Mouse (Mus musculus) megakaryocyte, embryonic 14.5 days (primary cell): ENCODE results near the gene Pik3r4. TPM values are rescaled to one million over a fixed set of nuclear protein-coding genes. Genes with fewer than 3 reads are reported as not detected.

ENCODE experiments used
- H3K27me3 ChIP-seq: replicated peaks from 2 replicates; pipeline ENCODE3; 2012; ENCODE audit warnings: inconsistent platforms
- H3K36me3 ChIP-seq: replicated peaks from 2 replicates; pipeline ENCODE3; 2012; ENCODE audit warnings: low read length, inconsistent platforms, mixed read lengths
- H3K4me1 ChIP-seq: 2 replicates; pipeline ENCODE4 v1.6.1; 2012; ENCODE audit warnings: inconsistent platforms
- H3K4me3 ChIP-seq: replicated peaks from 2 replicates; pipeline ENCODE3; 2012; ENCODE audit warnings: moderate library complexity, mild to moderate bottlenecking, inconsistent platforms
- H3K9me3 ChIP-seq: 2 replicates; pipeline ENCODE4 v1.6.1; 2012; ENCODE audit warnings: inconsistent platforms
- FLI1 ChIP-seq: IDR thresholded peaks from 2 replicates; pipeline ENCODE4 v1.6.1; 2012; ENCODE audit warnings: low read length, inconsistent platforms, mixed read lengths
- GATA1 ChIP-seq: IDR thresholded peaks from 3 replicates; pipeline ENCODE4 v1.6.1; 2012; ENCODE audit warnings: mixed read lengths, low read length, inconsistent platforms, borderline replicate concordance
- polyA plus RNA-seq: library from polyadenylated mRNA; stranded (reverse); fragments of >175 nt; gene quantifications from 2 replicates; pipeline ENCODE4 v1.2.3, GENCODE M21; 2012; ENCODE audit warnings: low replicate concordance; ENCODE audit not compliant: insufficient read depth

Pik3r4 gene
- polyA plus RNA-seq, 1 experiment: 2.3 TPM

DNA sequence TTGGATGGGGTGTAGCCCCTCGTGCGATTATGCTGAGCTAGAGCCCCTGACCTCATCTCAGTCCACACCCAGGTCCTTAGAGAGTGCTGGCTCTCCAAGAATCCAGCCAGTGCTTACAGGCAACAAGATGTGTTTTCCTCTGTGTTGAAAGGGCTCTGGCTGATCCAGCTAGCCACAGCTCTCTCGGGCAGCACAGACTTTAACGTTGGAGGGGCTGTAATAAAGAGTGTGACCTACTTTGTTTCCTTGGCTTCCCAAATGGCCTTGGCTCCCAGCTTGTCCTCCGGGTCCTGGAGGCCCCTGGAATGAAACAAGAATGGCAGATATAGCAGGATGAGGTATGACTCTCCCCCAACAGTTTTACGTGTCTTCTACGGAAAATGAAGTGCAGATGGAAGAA lies 89.2 kb downstream of the Pik3r4 start:
- Histone ChIP-seq H3K4me3 (no peak overlapping the region), H3K27me3 (no peaks in the 10 kb centered on the region), H3K36me3 (no peaks in the 10 kb centered on the region), H3K4me1 (no peaks in the 10 kb centered on the region), H3K9me3 (no peaks in the 10 kb centered on the region)
- no peak for TF ChIP-seq GATA1
- no peak for TF ChIP-seq FLI1

DNA sequence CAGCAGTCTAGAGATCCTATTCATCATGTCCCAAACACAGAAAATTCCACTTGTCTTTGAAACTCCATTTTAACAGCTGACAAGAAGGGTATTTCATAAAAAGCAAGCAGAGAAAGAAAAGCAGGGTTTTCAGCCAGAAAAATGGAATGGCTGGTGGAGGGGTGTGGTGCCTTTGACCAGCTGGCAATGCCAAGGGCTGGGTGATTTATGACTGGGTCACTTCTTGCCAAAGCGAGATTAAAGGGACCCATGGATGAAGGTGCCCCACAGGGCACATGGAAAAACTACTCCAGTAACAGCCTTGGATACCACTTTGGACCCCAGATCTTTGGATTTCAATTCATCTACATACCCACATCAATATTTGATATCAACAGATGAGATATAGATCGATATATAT lies 91.9 kb downstream of the Pik3r4 start:
- no peaks in the 10 kb centered on the region for H3K36me3 ChIP-seq
- H3K4me3 ChIP-seq: no peak overlapping the region
- no peaks in the 10 kb centered on the region for H3K9me3 ChIP-seq
- H3K27me3 ChIP-seq: no peaks in the 10 kb centered on the region
- no peaks in the 10 kb centered on the region for H3K4me1 ChIP-seq
- TF ChIP-seq FLI1: no peak
- TF ChIP-seq GATA1: no peak

DNA sequence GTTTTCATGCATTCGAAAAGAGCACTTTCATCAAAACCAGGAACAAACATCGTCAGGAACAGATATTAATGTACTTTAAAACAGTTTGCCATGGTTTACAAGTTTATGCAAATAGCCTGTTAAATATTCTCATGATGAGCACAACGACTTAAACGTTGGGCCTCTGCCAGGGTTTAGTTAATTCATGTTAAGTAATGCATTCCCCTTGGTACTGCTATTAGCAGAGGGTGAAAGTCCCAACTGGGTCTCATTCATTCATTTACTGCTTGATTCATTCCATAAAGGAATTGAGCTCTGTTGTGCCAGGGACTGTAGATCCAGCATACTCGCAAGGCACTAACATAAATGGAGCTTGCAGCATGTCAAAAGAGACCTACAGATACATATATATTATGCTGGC lies 92.4 kb downstream of the Pik3r4 start:
- H3K4me3 ChIP-seq: no peak overlapping the region
- H3K27me3 ChIP-seq: no peaks in the 10 kb centered on the region
- H3K4me1 ChIP-seq: no peaks in the 10 kb centered on the region
- no peaks in the 10 kb centered on the region for H3K36me3 ChIP-seq
- H3K9me3 ChIP-seq: no peaks in the 10 kb centered on the region
- no peak for TF ChIP-seq FLI1
- TF ChIP-seq GATA1: no peak

Other genes with a start within 250 kb of the Pik3r4 start
- not detected in 2 replicates for gene Aste1, start 247.6 kb upstream of the Pik3r4 start, polyA plus RNA-seq
- 0.10 and 1.7 TPM in 2 replicates for gene Nek11, start 247.5 kb upstream of the Pik3r4 start, polyA plus RNA-seq
- gene Atp2c1, start 115.7 kb upstream of the Pik3r4 start, polyA plus RNA-seq: 4.5 TPM in 1 of 2 replicates, not detected in the other
- gene Col6a6, start 185.2 kb downstream of the Pik3r4 start, polyA plus RNA-seq: 0.12 TPM in 1 of 2 replicates, not detected in the other